8 mouse cellular contexts compared by ENCODE assay signal in the genomic region with DNA sequence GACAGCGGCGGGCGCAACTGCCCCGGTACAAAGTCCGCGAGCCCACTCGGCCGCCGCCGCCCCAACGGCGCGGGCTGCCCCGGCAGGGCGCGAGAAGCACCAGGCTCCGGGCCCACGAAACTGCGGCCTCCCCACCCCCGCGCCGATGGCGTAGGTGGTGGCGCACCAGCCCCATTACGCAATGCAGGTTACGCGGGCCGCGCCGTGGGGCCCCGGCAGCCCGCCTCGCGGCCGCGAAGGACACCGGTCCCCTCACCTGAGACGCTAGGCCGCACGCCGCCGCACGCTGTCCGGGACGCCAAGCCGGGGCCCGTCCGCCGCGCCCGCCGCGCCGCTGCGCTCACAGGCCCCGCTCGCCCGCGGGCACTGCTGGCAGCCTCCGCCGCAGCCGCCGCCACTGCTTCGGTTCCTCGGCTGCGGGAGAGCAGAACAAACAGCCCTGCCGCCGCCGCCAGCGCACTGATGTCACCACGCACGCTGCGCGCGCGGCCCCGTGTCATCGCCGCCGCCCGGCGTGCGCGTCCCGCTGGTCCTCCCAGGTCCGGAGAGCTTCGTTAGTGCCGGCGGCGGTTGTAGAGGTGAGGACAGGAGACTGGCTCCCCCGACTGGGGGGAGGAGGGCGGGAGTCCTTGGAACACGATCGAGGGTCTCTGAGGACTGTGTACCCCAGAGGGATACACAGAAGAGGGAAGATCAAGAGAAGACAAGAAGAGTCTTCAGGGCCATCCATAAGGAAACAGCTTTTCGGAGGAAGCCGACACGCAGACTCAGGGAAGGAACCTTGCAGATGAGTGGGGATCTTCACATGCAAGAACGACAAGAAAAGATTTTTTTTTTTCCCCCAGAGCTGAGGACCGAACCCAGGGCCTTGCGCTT. TPM values are rescaled to one million over a fixed set of nuclear protein-coding genes. Genes with fewer than 3 reads are reported as not detected.
A peak's percentile ranks its signal among the peaks of the same experiment; 100 is the strongest.
DNase-seq lines count a peak whose midpoint lies in the region; ATAC-seq and TF ChIP-seq lines count a peak whose summit lies in the region.

Gene Brd4, minus strand, starts transcription at position 461 of the 876 bp plus-strand sequence.

- H3K4me2 ChIP-seq in lung, postnatal 0 days (replicated peaks; ENCODE audit: low read depth, low read length) = peak within 1 kb of the TSS; percentile 79

- H3K9ac ChIP-seq in lung, postnatal 0 days (replicated peaks; ENCODE audit: low read depth) = peak within 1 kb of the TSS; percentile 94

- peak; percentile 24 for TF ChIP-seq CTCF in lung, postnatal 0 days (IDR thresholded peaks at IDR 0.05)

- no peak for TF ChIP-seq EP300 in lung, postnatal 0 days (IDR thresholded peaks at IDR 0.05)

- peak; percentile 55 for DNase-seq in MEL-GATA-1-ER (ENCODE audit: extremely low read depth, low read depth)
- DNase-seq in cerebellum, adult 8-10 months = peak; percentile 93
- peak; percentile 93 for DNase-seq in hindbrain, embryonic 10.5 days (ENCODE audit: low spot score)
- DNase-seq in layer of hippocampus, adult 9-11 months = peak; percentile 92
- peak; percentile 95 for DNase-seq in lung, postnatal 0 days (ENCODE audit: low spot score)
- DNase-seq in ovary, postnatal 14 days (ENCODE audit: low spot score) = peak; percentile 91
- peak; percentile 93 for DNase-seq in thymus, postnatal 14 days

- peaks cover 8% of the 10 kb centered on the region; the same call in 1 of the 2 replicates for H3K36me3 ChIP-seq in hindbrain, embryonic 10.5 days
- H3K36me3 ChIP-seq in lung, postnatal 0 days (ENCODE audit: insufficient read depth, low read length) = no peaks in the 10 kb centered on the region

- peak; percentile 97 for ATAC-seq in frontal cortex, adult (ENCODE audit: low TSS enrichment)
- ATAC-seq in lung, postnatal 0 days = peak; percentile 94

- H3K27me3 ChIP-seq in hindbrain, embryonic 10.5 days (ENCODE audit: insufficient read depth, poor library complexity, severe bottlenecking) = no peaks in the 10 kb centered on the region
- no peaks in the 10 kb centered on the region for H3K27me3 ChIP-seq in lung, postnatal 0 days (replicated peaks; ENCODE audit: insufficient read depth, low read length)

- under 1% methylated on average over 100 of the region's 100 CpGs for WGBS in hindbrain, embryonic 10.5 days
- under 1% methylated on average over 89 of the region's 100 CpGs for whole genome bisulfite sequencing in lung, postnatal 0 days

- H3K4me1 ChIP-seq in hindbrain, embryonic 10.5 days (replicated peaks) = peaks cover 32% of the 10 kb centered on the region
- H3K4me1 ChIP-seq in lung, postnatal 0 days (ENCODE audit: insufficient read depth, low read depth, low read length) = peaks cover 4% of the 10 kb centered on the region; the same call in 1 of the 2 replicates

- peak within 1 kb of the TSS; percentile 98 for H3K4me3 ChIP-seq in hindbrain, embryonic 10.5 days
- peak within 1 kb of the TSS; percentile 96 for H3K4me3 ChIP-seq in lung, postnatal 0 days (ENCODE audit: low read depth, low read length)

- no peaks in the 10 kb centered on the region for H3K9me3 ChIP-seq in hindbrain, embryonic 10.5 days
- no peaks in the 10 kb centered on the region for H3K9me3 ChIP-seq in lung, postnatal 0 days (ENCODE audit: low read length)

- H3K27ac ChIP-seq in hindbrain, embryonic 10.5 days = peak within 1 kb of the TSS; percentile 99
- H3K27ac ChIP-seq in lung, postnatal 0 days (ENCODE audit: low read length) = peak within 1 kb of the TSS; percentile 99

RNA-seq across cellular contexts. Expression of gene Brd4, which starts in this region (rescaled TPM):
- 113 and 134 TPM in 2 replicates for polyA plus RNA-seq in hindbrain, embryonic 10.5 days (2016; fragmentation: Nextera tagmentation; extraction: Ambion mirVana)
- 33.3 and 37.3 TPM in 2 replicates for polyA plus RNA-seq in lung, postnatal 0 days (2015; fragmentation: Nextera tagmentation; extraction: Ambion mirVana)

Comparison
In these comparisons a context has a peak if more than half of its experiments do, and no peak if none do; other contexts are left out.
1. Peak in every context shown above with its lines: DNase-seq, ATAC-seq, H3K4me3 ChIP-seq and H3K27ac ChIP-seq.